In the genomic region with DNA sequence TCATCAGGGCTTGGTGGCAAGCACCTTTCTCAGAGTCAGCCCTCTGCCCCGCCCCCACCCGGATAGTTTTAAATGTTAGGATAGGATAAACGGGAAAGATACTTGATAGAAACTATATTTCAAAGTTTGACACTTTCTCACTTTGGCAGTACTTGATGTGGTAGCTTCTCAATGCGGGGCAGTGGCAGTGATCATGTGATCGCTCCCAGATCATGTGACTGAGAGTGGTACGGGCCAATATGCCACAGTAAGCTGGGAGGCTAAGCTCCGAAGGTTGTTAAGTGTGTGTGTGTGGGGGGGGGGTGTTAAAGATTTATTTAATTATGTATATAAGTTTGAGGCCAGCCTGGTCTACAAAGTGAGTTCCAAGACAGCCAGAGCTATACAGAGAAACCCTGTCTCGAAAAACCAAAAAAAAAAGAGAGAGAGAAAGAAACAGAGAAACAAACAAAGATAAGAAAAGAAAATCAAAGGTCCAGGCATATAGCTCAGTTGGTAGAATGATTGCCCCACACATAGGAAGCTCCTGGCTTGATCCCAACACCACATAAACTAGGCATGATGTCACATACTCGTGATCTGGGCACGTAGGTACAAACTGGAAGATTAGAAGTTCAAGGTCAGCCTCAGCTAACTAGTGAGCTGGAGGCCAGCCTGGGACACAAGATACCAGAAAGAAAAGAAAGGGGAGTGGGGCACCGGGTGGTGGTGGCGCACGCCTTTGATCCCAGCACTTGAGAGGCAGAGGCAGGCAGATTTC, we compare ENCODE assay signal across 13 mouse cellular contexts.
"Had no signal": no experiment of that assay in that cellular context is flagged by ENCODE, and none has a peak within 500 bp of the region (broad histone marks: within the 10 kb centered on the region; RNA-seq: fewer than 3 reads in every experiment).

No protein-coding gene starts in this region.

- H3K36me3 ChIP-seq: limb, embryonic 15.5 days; liver, embryonic 15.5 days; midbrain, embryonic 15.5 days; neural tube, embryonic 13.5 days had no signal

- H3K27ac ChIP-seq: limb, embryonic 15.5 days; liver, embryonic 15.5 days; macrophage; midbrain, embryonic 15.5 days; neural tube, embryonic 13.5 days had no signal

- H3K4me2 ChIP-seq: limb, embryonic 15.5 days; liver, embryonic 15.5 days; lung, embryonic 14.5 days; midbrain, embryonic 11.5 days; midbrain, embryonic 15.5 days; neural tube, embryonic 13.5 days had no signal

- ATAC-seq: midbrain, embryonic 15.5 days had no signal

- H3K9me3 ChIP-seq: limb, embryonic 15.5 days; liver, embryonic 15.5 days; megakaryocyte, embryonic 14.5 days; midbrain, embryonic 15.5 days; neural tube, embryonic 13.5 days had no signal

- H3K27me3 ChIP-seq: limb, embryonic 15.5 days; megakaryocyte, embryonic 14.5 days; midbrain, embryonic 15.5 days had no signal

- H3K9ac ChIP-seq: limb, embryonic 15.5 days; liver, embryonic 15.5 days; lung, embryonic 14.5 days; midbrain, embryonic 15.5 days; neural tube, embryonic 13.5 days had no signal

- H3K4me3 ChIP-seq: limb, embryonic 15.5 days; liver, embryonic 15.5 days; megakaryocyte, embryonic 14.5 days; midbrain, embryonic 15.5 days; neural tube, embryonic 13.5 days had no signal

- DNase-seq: kidney, postnatal 14 days; layer of hippocampus, adult 9-11 months; lung, embryonic 14.5 days; lung, postnatal 14 days; right cerebral cortex, postnatal 25 days; thymus, postnatal 36 days had no signal
